Mouse (Mus musculus): ENCODE data around the gene Arf1. TPM values are rescaled to one million over a fixed set of nuclear protein-coding genes. Genes with fewer than 3 reads are reported as not detected.

Gene Arf1
- total RNA-seq, 2 experiments from 2014 or later, result 252 to 265 TPM

Other genes with a start within 250 kb of the Arf1 start
- gene Obscn, start 91.9 kb downstream of the Arf1 start, total RNA-seq (2021), result 100 to 1,000 TPM; 626 to 647 TPM
- gene Iba57, start 64.5 kb downstream of the Arf1 start, total RNA-seq (2021), result 10 to 100 TPM; 15.1 to 16.1 TPM
- gene Gjc2, start 45.1 kb downstream of the Arf1 start, total RNA-seq (2021), result 1 to 10 TPM in 1 of 2 experiments, under 1 TPM in 1; 0.98 to 1.5 TPM
- gene Guk1, start 36.1 kb downstream of the Arf1 start, total RNA-seq (2021), result 10 to 100 TPM; 85.4 to 92.6 TPM
- gene Mrpl55, start 25.8 kb downstream of the Arf1 start, total RNA-seq (2021), result 100 to 1,000 TPM; 118 to 122 TPM
- gene 2310033P09Rik, start 19.9 kb downstream of the Arf1 start, total RNA-seq (2021), result 1 to 10 TPM; 8.3 to 8.7 TPM
- gene Wnt3a, start 62.5 kb upstream of the Arf1 start, total RNA-seq (2021), result not detected
- gene Wnt9a, start 78.7 kb upstream of the Arf1 start, total RNA-seq (2021), result 1 to 10 TPM; 5.6 to 6.6 TPM
- gene Prss38, start 147.4 kb upstream of the Arf1 start, total RNA-seq (2021), result not detected
- 10 to 100 TPM; 11.9 to 13.0 TPM for gene Jmjd4, start 221.8 kb upstream of the Arf1 start, total RNA-seq (2021)
- gene Snap47, start 222.9 kb upstream of the Arf1 start, total RNA-seq (2021), result 10 to 100 TPM; 35.4 to 37.0 TPM
- gene Zfp867, start 244.2 kb upstream of the Arf1 start, total RNA-seq (2021), result 1 to 10 TPM; 4.8 to 5.0 TPM

Data from heart, postnatal 25 days (tissue).